Mouse (Mus musculus): ENCODE data around the gene Apoa2. TPM values are rescaled to one million over a fixed set of nuclear protein-coding genes. Genes with fewer than 3 reads are reported as not detected.
A peak's percentile ranks its signal among the peaks of the same experiment; 100 is the strongest.

Gene Apoa2
- polyA plus RNA-seq, 1 experiment from 2014 or later = 2.6 TPM

DNA sequence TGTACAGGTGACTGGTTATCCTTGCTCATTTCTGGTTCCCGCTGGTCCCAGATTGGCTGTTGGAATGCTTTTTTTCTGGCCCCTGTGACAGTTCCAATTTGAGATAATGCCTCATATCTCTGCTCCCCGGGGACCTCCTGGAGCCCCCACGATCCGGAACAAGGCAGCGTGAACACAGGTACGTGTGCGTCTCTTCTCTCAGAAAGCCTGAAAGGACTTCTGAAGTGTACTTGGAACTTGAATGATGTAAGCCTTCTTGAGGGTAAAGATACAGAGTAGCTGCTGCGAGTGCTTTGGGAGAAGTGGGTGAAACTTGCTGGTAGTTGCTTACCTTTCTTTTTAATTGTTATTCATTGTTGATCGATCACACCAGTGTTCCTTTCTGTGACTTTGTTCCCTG, 46.3 kb downstream of the Apoa2 start:
- peaks cover 27% of the 10 kb centered on the region for H3K4me1 ChIP-seq
- H3K27ac ChIP-seq = no peak overlapping the region
- no peak for ATAC-seq
- WGBS = 58% methylated on average over 9 of the region's 9 CpGs
- peak overlapping the region; percentile 90 for H3K9ac ChIP-seq
- H3K9me3 ChIP-seq (replicated peaks) = no peaks in the 10 kb centered on the region
- no peaks in the 10 kb centered on the region for H3K27me3 ChIP-seq
- peaks cover 45% of the 10 kb centered on the region for H3K36me3 ChIP-seq (ENCODE audit: poor library complexity, severe bottlenecking)
- peak overlapping the region; percentile 98 for H3K4me2 ChIP-seq
- H3K4me3 ChIP-seq = peak overlapping the region; percentile 88

- ATAC-seq = no peak
- Histone ChIP-seq H3K4me1 (peaks cover 27% of the 10 kb centered on the region), H3K27ac (no peak overlapping the region), H3K4me3 (peak overlapping the region; percentile 4; the same call in 1 of the 2 replicates), H3K9ac (no peak overlapping the region; the same call in 1 of the 2 replicates), H3K4me2 (peak overlapping the region; percentile 98), H3K9me3 (replicated peaks) (no peaks in the 10 kb centered on the region), H3K36me3 (ENCODE audit: poor library complexity, severe bottlenecking) (peaks cover 50% of the 10 kb centered on the region), H3K27me3 (no peaks in the 10 kb centered on the region)
- WGBS = 73% methylated on average over 10 of the region's 10 CpGs
Measured at GRCm38 (mm10) chr1:171271622-171272021, 46.8 kb downstream of the Apoa2 start.

- Histone ChIP-seq H3K27me3 (no peaks in the 10 kb centered on the region), H3K9ac (no peak overlapping the region; the same call in 1 of the 2 replicates), H3K9me3 (replicated peaks) (no peaks in the 10 kb centered on the region), H3K36me3 (ENCODE audit: poor library complexity, severe bottlenecking) (peaks cover 54% of the 10 kb centered on the region), H3K4me3 (peak overlapping the region; percentile 4; the same call in 1 of the 2 replicates), H3K4me2 (peak overlapping the region; percentile 98; the same call in 1 of the 2 replicates), H3K27ac (no peak overlapping the region), H3K4me1 (peaks cover 27% of the 10 kb centered on the region)
- 90% methylated on average over 3 of the region's 3 CpGs for WGBS
- ATAC-seq = no peak
Measured at GRCm38 (mm10) chr1:171272086-171272485, 47.2 kb downstream of the Apoa2 start.

DNA sequence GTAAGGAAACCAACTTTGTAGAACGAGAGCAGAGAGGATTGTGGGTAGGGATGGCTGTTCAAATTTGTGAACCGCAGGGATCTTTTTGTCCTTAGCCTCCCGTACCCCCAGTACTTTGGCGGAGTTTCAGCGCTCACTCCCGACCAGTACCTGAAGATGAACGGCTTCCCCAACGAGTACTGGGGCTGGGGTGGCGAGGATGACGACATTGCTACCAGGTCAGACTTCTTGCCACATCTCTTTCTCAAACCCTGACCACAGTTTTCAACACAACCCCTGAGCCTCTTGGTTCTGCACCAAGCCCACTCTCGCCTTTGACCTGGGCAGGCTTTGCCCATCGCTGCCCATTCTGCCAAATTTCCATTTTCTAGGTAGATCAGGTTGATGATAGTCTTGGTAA, 49.3 kb downstream of the Apoa2 start:
- H3K4me2 ChIP-seq = no peak overlapping the region
- WGBS = 93% methylated on average over 12 of the region's 12 CpGs
- no peak overlapping the region for H3K27ac ChIP-seq
- no peaks in the 10 kb centered on the region for H3K27me3 ChIP-seq
- peaks cover 69% of the 10 kb centered on the region for H3K36me3 ChIP-seq (ENCODE audit: poor library complexity, severe bottlenecking)
- H3K9me3 ChIP-seq (replicated peaks) = no peaks in the 10 kb centered on the region
- ATAC-seq = no peak
- H3K4me1 ChIP-seq = peaks cover 27% of the 10 kb centered on the region
- H3K4me3 ChIP-seq = no peak overlapping the region
- no peak overlapping the region for H3K9ac ChIP-seq

GRCm38 (mm10) chr1:171275144-171275734, 50.4 kb downstream of the Apoa2 start:
- Histone ChIP-seq H3K4me3 (no peak overlapping the region), H3K27me3 (no peaks in the 10 kb centered on the region), H3K27ac (no peak overlapping the region), H3K9me3 (replicated peaks) (no peaks in the 10 kb centered on the region), H3K9ac (no peak overlapping the region), H3K4me2 (no peak overlapping the region), H3K4me1 (peaks cover 31% of the 10 kb centered on the region), H3K36me3 (ENCODE audit: poor library complexity, severe bottlenecking) (peaks cover 69% of the 10 kb centered on the region)
- WGBS = 74% methylated on average over 11 of the region's 11 CpGs
- no peak for ATAC-seq

Other genes starting within 250 kb of the Apoa2 start
- gene Fcgr2b, start 248.5 kb upstream of the Apoa2 start, polyA plus RNA-seq (2015; fragmentation: Nextera tagmentation; extraction: Ambion mirVana) = 0.12 and 0.26 TPM in 2 replicates
- 0.33 TPM in 1 of 2 replicates, not detected in the other for gene Fcgr4, start 206.1 kb upstream of the Apoa2 start, polyA plus RNA-seq (2015; fragmentation: Nextera tagmentation; extraction: Ambion mirVana)
- 3.5 and 3.8 TPM in 2 replicates for gene Fcgr3, start 160.1 kb upstream of the Apoa2 start, polyA plus RNA-seq (2015; fragmentation: Nextera tagmentation; extraction: Ambion mirVana)
- 6.6 and 7.8 TPM in 2 replicates for gene Cfap126, start 111.1 kb upstream of the Apoa2 start, polyA plus RNA-seq (2015; fragmentation: Nextera tagmentation; extraction: Ambion mirVana)
- gene Sdhc, start 74.5 kb upstream of the Apoa2 start, polyA plus RNA-seq (2015; fragmentation: Nextera tagmentation; extraction: Ambion mirVana) = 223 and 229 TPM in 2 replicates
- 0.22 TPM in 1 of 2 replicates, not detected in the other for gene Mpz, start 74.3 kb upstream of the Apoa2 start, polyA plus RNA-seq (2015; fragmentation: Nextera tagmentation; extraction: Ambion mirVana)
- 6.2 and 8.8 TPM in 2 replicates for gene Pcp4l1, start 28.8 kb upstream of the Apoa2 start, polyA plus RNA-seq (2015; fragmentation: Nextera tagmentation; extraction: Ambion mirVana)
- 0.32 and 0.37 TPM in 2 replicates for gene Nr1i3, start 11.1 kb upstream of the Apoa2 start, polyA plus RNA-seq (2015; fragmentation: Nextera tagmentation; extraction: Ambion mirVana)
- 33.8 and 43.0 TPM in 2 replicates for gene Tomm40l, start 2.5 kb upstream of the Apoa2 start, polyA plus RNA-seq (2015; fragmentation: Nextera tagmentation; extraction: Ambion mirVana)
- 12.3 and 12.8 TPM in 2 replicates for gene Fcer1g, start 9.3 kb downstream of the Apoa2 start, polyA plus RNA-seq (2015; fragmentation: Nextera tagmentation; extraction: Ambion mirVana)
- 6.9 and 7.3 TPM in 2 replicates for gene Adamts4, start 25.4 kb downstream of the Apoa2 start, polyA plus RNA-seq (2015; fragmentation: Nextera tagmentation; extraction: Ambion mirVana)
- 216 and 221 TPM in 2 replicates for gene Ndufs2, start 26.3 kb downstream of the Apoa2 start, polyA plus RNA-seq (2015; fragmentation: Nextera tagmentation; extraction: Ambion mirVana)
- gene B4galt3, start 45.3 kb downstream of the Apoa2 start, polyA plus RNA-seq (2015; fragmentation: Nextera tagmentation; extraction: Ambion mirVana) = 89.0 and 95.3 TPM in 2 replicates
- 50.3 and 51.0 TPM in 2 replicates for gene Ppox, start 56.1 kb downstream of the Apoa2 start, polyA plus RNA-seq (2015; fragmentation: Nextera tagmentation; extraction: Ambion mirVana)
- 122 and 125 TPM in 2 replicates for gene Usp21, start 62.9 kb downstream of the Apoa2 start, polyA plus RNA-seq (2015; fragmentation: Nextera tagmentation; extraction: Ambion mirVana)
- 118 and 120 TPM in 2 replicates for gene Ufc1, start 70.0 kb downstream of the Apoa2 start, polyA plus RNA-seq (2015; fragmentation: Nextera tagmentation; extraction: Ambion mirVana)
- 50.9 and 54.0 TPM in 2 replicates for gene Dedd, start 104.1 kb downstream of the Apoa2 start, polyA plus RNA-seq (2015; fragmentation: Nextera tagmentation; extraction: Ambion mirVana)
- 52.9 and 56.9 TPM in 2 replicates for gene Nit1, start 120.6 kb downstream of the Apoa2 start, polyA plus RNA-seq (2015; fragmentation: Nextera tagmentation; extraction: Ambion mirVana)
- 160 and 180 TPM in 2 replicates for gene Pfdn2, start 120.6 kb downstream of the Apoa2 start, polyA plus RNA-seq (2015; fragmentation: Nextera tagmentation; extraction: Ambion mirVana)
- 3.3 and 3.8 TPM in 2 replicates for gene Klhdc9, start 135.7 kb downstream of the Apoa2 start, polyA plus RNA-seq (2015; fragmentation: Nextera tagmentation; extraction: Ambion mirVana)
- 0.31 and 0.32 TPM in 2 replicates for gene Nectin4, start 145.0 kb downstream of the Apoa2 start, polyA plus RNA-seq (2015; fragmentation: Nextera tagmentation; extraction: Ambion mirVana)
- 0.35 and 0.36 TPM in 2 replicates for gene Arhgap30, start 163.9 kb downstream of the Apoa2 start, polyA plus RNA-seq (2015; fragmentation: Nextera tagmentation; extraction: Ambion mirVana)
- 205 and 211 TPM in 2 replicates for gene Usf1, start 186.3 kb downstream of the Apoa2 start, polyA plus RNA-seq (2015; fragmentation: Nextera tagmentation; extraction: Ambion mirVana)
- 12.2 and 12.3 TPM in 2 replicates for gene Tstd1, start 193.8 kb downstream of the Apoa2 start, polyA plus RNA-seq (2015; fragmentation: Nextera tagmentation; extraction: Ambion mirVana)
- 8.4 and 9.7 TPM in 2 replicates for gene F11r, start 212.5 kb downstream of the Apoa2 start, polyA plus RNA-seq (2015; fragmentation: Nextera tagmentation; extraction: Ambion mirVana)

Measured in forebrain, embryonic 13.5 days (tissue).